Mouse (Mus musculus) urinary bladder, postnatal 14 days (tissue): ENCODE measurements around the gene Vmn2r115.
"Not testable (repeated sequence)": the region's sequence is repeated elsewhere in the genome, so short reads cannot be mapped to it uniquely, and the experiment has no call there.

Source experiments
- DNase-seq: peaks from one replicate; pipeline ENCODE4 v3.0.0; 2021; ENCODE audit warnings: low spot score

Gene Vmn2r115

GRCm38 (mm10) chr17:23343441-23343840 lies at the start of gene Vmn2r115:
Gene Vmn2r115, plus strand, starts transcription at chr17:23343741.
- DNase-seq, result not testable (repeated sequence)

GRCm38 (mm10) chr17:23312437-23312836 lies 31.1 kb upstream of the Vmn2r115 start, which contains the start of gene Vmn2r114:
Gene Vmn2r114, minus strand, starts transcription at chr17:23312537.
- not testable (repeated sequence) for DNase-seq

DNA sequence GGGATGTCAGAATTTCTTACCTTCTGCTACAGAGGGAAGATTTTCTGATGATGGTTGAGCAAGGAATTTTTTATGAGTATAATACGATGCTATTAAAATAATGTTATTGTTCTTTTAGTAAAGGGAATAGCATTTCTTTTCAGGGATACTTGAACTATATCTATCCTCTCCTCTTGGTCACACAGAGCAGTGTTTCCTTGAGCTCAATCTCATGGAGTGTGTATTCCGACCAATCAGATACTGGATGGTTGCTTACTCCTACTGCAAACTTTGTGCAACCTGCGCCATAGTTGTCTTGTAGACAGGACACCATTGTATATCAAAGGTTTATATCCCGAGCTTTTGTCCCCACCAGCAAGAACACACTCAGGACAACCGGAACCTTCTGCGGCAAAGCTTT lies 12.9 kb upstream of the Vmn2r115 start:
- DNase-seq, result no peak

DNA sequence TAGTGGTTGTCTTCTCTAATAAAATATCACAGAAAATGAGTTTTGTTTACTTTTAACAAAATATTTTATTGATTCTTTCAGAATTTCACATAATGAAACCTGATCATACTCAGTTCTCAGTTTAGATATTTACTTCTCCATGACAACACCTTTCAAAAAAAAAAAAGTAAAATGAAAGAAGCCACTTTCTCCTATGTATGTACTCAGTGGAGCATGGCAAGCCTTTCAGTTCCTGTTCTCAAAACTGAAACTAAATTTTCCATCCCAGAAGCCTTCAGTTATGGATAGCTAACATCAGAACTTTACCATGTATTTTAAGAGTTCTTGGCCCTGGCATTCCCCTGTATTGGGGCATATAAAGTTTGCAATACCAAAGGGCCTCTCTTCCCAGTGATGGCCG lies 8.1 kb downstream of the Vmn2r115 start:
- DNase-seq, result no peak

- DNase-seq, result not testable (repeated sequence)
These were observed 40.8 kb downstream of the Vmn2r115 start, which contains the start of gene Vmn2r116 for GRCm38 (mm10) chr17:23384304-23384703. Gene Vmn2r116, plus strand, starts transcription at chr17:23384604.
